Mouse (Mus musculus) erythroblast, embryonic 14.5 days (primary cell): ENCODE data around the gene Adad2.

Experiments
- GATA1 ChIP-seq: IDR thresholded peaks from 2 replicates; pipeline ENCODE4 v1.6.1; 2012; ENCODE audit warnings: low read length, inconsistent platforms, mixed read lengths
- TAL1 ChIP-seq: IDR thresholded peaks from 3 replicates; pipeline ENCODE4 v1.6.1; 2012; ENCODE audit warnings: low read length, inconsistent platforms, mixed read lengths

DNA sequence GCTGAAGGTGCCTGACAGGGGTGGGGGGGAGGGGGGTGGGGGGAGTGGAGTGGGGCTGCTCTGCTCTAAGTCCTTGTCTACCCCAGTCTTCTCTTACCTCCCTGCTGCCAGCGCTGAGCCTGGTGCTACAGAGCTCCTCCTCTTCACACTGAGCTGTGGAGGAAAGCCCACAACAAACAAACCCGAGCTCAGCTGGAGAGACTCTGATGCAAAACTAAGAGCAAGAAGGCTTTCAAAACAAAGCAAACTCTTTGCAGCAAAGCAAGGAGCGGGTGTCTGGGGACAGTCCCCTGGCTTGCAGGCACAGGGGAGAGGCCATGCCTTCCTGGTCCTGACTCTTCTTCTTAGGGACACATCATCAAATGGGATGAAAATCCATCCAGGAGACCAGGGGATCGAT is 42.7 kb upstream of the Adad2 start:
- TF ChIP-seq GATA1 (no peak), TAL1 (no peak)
